Mouse (Mus musculus): ENCODE measurements around the gene Bcl11b.

DNA sequence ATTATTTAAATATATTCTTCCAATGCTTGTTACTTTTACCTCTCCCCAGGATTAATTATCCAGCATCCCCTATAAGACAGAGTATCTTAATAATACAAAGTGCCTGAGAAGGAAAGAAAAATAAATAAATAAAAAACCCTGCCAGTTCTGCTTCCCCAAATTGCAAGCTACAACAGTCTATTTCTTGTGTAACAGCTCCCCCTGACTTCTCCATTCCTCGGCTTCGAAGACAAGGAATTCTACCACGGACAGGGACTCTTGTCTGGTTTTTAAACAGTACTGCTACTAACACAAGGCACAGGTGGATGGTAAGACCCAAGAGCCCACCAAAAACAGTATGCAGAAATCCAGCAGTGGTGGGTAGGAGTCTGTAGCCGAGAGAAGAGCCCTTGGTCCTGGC is 64.2 kb downstream of the Bcl11b start:
- TF ChIP-seq TAL1 (IDR thresholded peaks at IDR 0.05; ENCODE audit: low read length) = no peak
- no peak for TF ChIP-seq GATA1 (IDR thresholded peaks at IDR 0.05; ENCODE audit: low read length)
